Mouse (Mus musculus) liver, embryonic 13.5 days (tissue): Measurements from ENCODE around the gene Chml. TPM values are rescaled to one million over a fixed set of nuclear protein-coding genes. Genes with fewer than 3 reads are reported as not detected.

Source experiments
- ATAC-seq: fragments of 200-750 bp; cut with Nextera tagmentation; 2 replicates; pipeline ENCODE4 v1.8.0; 2017; ENCODE audit warnings: low read depth, mild to moderate bottlenecking, moderate number of reproducible peaks, moderate library complexity
- DNase-seq: peaks from one replicate; pipeline ENCODE4 v3.0.0; 2022
- H3K27ac ChIP-seq: fragments of 300-500 bp; sonication (generic); 2 replicates; pipeline ENCODE4 v1.5.1; 2015; ENCODE audit warnings: moderate library complexity, mild to moderate bottlenecking, inconsistent platforms
- H3K27me3 ChIP-seq: fragments of 300-500 bp; sonication (generic); 2 replicates; pipeline ENCODE4 v1.6.1; 2015; ENCODE audit warnings: mild to moderate bottlenecking, inconsistent platforms
- H3K36me3 ChIP-seq: fragments of 300-500 bp; sonication (generic); 2 replicates; pipeline ENCODE4 v1.6.1; 2015; ENCODE audit warnings: mild to moderate bottlenecking, inconsistent platforms
- H3K4me1 ChIP-seq: fragments of 300-500 bp; sonication (generic); replicated peaks from 2 replicates; pipeline ENCODE4 v1.6.1; 2015; ENCODE audit warnings: inconsistent platforms
- H3K4me2 ChIP-seq: fragments of 300-500 bp; sonication (generic); 2 replicates; pipeline ENCODE4 v1.6.1; 2015; ENCODE audit warnings: inconsistent platforms, mild to moderate bottlenecking, moderate library complexity
- H3K4me3 ChIP-seq: fragments of 300-500 bp; sonication (generic); replicated peaks from 2 replicates; pipeline ENCODE4 v1.5.1; 2015; ENCODE audit warnings: mild to moderate bottlenecking, inconsistent platforms
- H3K9ac ChIP-seq: fragments of 300-500 bp; sonication (generic); 2 replicates; pipeline ENCODE4 v1.6.1; 2015; ENCODE audit warnings: mild to moderate bottlenecking, inconsistent platforms
- H3K9me3 ChIP-seq: fragments of 300-500 bp; sonication (generic); replicated peaks from 2 replicates; pipeline ENCODE4 v1.6.1; 2016; ENCODE audit warnings: inconsistent platforms
- WGBS: fragments of 180-500 bp; shearing (Covaris S2); methylation state at CpG from one replicate; pipeline ENCODE4 v1.1.7; 2015; ENCODE audit not compliant: insufficient replicate concordance; 5-methylcytosine and 5-hydroxymethylcytosine counted together
- polyA plus RNA-seq: library from polyadenylated mRNA; unstranded; fragments of >200 nt; fragmentation: Nextera tagmentation; extraction: Ambion mirVana; gene quantifications from 2 replicates; pipeline ENCODE4 v1.2.1, GENCODE M21; 2015

Gene Chml
- polyA plus RNA-seq, result 0.62 and 1.1 TPM in 2 replicates

- H3K4me3 ChIP-seq, result peak within 1 kb of the TSS; percentile 80
- H3K9me3 ChIP-seq, result no peaks in the 10 kb centered on the region
- H3K4me1 ChIP-seq, result peaks cover 28% of the 10 kb centered on the region
- under 1% methylated on average over 70 of the region's 73 CpGs for WGBS
- H3K36me3 ChIP-seq, result peaks cover 7% of the 10 kb centered on the region; the same call in 1 of the 2 replicates
- peak; percentile 97 for DNase-seq
- H3K27me3 ChIP-seq, result no peaks in the 10 kb centered on the region
- H3K4me2 ChIP-seq, result peak within 1 kb of the TSS; percentile 99
- peak within 1 kb of the TSS; percentile 77 for H3K27ac ChIP-seq
- peak within 1 kb of the TSS; percentile 86 for H3K9ac ChIP-seq
- peak; percentile 95 for ATAC-seq
These were observed at the start of gene Chml, which contains the start of gene Opn3 for GRCm38 (mm10) chr1:175692246-175692996. Gene Chml (minus strand): TSS chr1:175692901. Gene Opn3 (minus strand): TSS chr1:175692776.

DNA sequence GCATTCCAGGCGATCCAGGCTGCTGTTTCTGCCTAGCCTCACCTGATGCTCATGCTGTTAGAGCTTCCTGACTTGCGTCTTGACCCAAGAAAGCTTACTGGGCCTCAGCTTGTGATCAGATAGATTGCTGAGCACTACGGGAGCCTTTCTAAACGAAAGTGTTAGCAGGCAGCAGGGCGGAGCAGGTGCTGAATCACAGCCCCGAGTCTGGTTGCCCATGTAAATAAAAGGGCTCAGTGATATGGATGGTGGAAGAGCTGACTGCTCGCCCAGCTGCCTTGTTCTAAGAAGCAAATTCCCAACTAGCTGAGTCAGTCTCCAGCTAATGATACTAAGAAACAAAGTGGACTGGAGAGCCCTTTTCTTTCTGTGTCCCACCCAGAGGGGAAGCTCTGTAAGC lies 33.1 kb upstream of the Chml start:
- H3K9ac ChIP-seq, result no peak overlapping the region
- no peaks in the 10 kb centered on the region for H3K36me3 ChIP-seq
- ATAC-seq (no peak), DNase-seq (no peak)
- H3K4me3 ChIP-seq, result no peak overlapping the region
- 30% methylated on average over 7 of the region's 7 CpGs for WGBS
- no peak overlapping the region for H3K27ac ChIP-seq
- no peaks in the 10 kb centered on the region for H3K27me3 ChIP-seq
- H3K4me2 ChIP-seq, result no peak overlapping the region
- no peaks in the 10 kb centered on the region for H3K4me1 ChIP-seq
- no peaks in the 10 kb centered on the region for H3K9me3 ChIP-seq

DNA sequence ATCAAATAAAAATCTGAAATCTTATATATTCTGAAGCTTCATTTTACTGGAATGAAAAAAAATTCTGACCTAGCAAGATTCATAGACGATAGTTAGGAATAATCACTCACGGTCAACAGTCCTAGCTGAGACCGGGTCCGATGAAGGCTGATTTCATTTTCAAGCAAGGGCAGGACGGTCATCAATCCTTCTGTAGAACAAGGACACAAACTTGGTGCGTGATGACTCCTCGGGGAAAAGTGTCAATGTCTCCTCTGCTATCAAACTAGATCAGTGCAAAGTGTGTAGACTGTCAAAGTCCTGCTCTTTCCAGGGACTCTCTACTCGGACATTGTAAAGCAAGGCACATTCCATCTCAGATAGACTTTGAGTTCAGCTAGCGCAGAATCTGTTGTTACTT lies 24.1 kb upstream of the Chml start:
- no peaks in the 10 kb centered on the region for H3K4me1 ChIP-seq
- no peaks in the 10 kb centered on the region for H3K9me3 ChIP-seq
- 75% methylated on average over 9 of the region's 9 CpGs for WGBS
- no peak overlapping the region for H3K9ac ChIP-seq
- no peaks in the 10 kb centered on the region for H3K36me3 ChIP-seq
- ATAC-seq (no peak), DNase-seq (no peak)
- H3K4me3 ChIP-seq, result no peak overlapping the region
- H3K27me3 ChIP-seq, result no peaks in the 10 kb centered on the region
- H3K4me2 ChIP-seq, result no peak overlapping the region
- no peak overlapping the region for H3K27ac ChIP-seq

DNA sequence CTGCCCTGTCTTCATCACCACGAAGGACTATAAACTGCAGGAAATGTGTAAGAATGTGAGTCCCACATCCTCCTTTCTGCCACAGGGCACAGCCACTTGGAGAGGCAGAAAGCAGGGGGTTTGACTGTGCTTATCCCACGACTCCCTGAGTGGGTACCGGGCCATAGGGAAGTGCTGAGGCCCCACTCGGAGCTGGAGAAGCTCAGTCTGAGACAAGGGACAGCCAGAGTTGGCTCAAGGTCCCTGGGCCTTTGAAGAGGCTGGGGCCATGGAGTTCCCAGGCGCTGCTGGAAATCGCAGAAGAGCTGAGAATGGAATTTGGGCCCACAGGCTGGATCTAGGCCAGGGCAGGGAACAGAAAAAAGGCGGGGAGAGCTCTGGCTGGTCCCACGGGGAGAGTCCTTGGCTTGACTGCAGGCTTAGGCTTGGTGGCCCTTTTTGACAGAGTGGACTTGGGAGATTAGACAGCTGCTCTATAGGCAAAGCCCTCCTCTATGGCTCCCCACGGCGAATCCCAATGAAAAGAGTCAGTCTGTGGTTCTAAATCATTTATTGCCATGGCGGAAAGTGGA lies 19.7 kb upstream of the Chml start:
- H3K4me1 ChIP-seq, result no peaks in the 10 kb centered on the region
- no peaks in the 10 kb centered on the region for H3K27me3 ChIP-seq
- H3K27ac ChIP-seq, result no peak overlapping the region
- H3K36me3 ChIP-seq, result no peaks in the 10 kb centered on the region
- 58% methylated on average over 11 of the region's 11 CpGs for WGBS
- DNase-seq (no peak), ATAC-seq (no peak)
- H3K4me2 ChIP-seq, result no peak overlapping the region
- no peak overlapping the region for H3K9ac ChIP-seq
- H3K9me3 ChIP-seq, result no peaks in the 10 kb centered on the region
- no peak overlapping the region for H3K4me3 ChIP-seq

GRCm38 (mm10) chr1:175708013-175708412 lies 15.3 kb upstream of the Chml start:
- Histone ChIP-seq H3K27ac (no peak overlapping the region), H3K36me3 (no peaks in the 10 kb centered on the region), H3K9me3 (no peaks in the 10 kb centered on the region), H3K4me1 (no peaks in the 10 kb centered on the region), H3K4me3 (no peak overlapping the region), H3K4me2 (no peak overlapping the region), H3K9ac (no peak overlapping the region), H3K27me3 (no peaks in the 10 kb centered on the region)
- ATAC-seq (no peak), DNase-seq (no peak)

DNA sequence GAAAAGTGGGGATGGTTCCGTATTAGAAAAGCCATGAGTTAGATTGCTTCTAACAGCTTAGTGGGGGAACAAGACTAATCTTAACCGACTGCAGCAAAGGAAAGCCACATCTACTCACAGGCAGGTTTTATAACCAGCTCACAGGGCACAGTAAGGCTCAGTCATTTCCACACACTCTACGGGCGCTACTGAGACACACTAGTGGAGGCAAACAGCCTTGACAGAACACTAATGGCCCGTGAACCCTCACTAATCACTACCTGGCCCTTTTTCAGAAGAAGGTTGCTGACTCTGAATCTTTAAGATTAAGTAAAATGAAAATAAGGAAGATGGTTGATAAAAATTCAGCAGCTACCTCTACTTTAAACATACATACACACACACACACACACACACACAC lies 14.9 kb upstream of the Chml start:
- no peak overlapping the region for H3K4me2 ChIP-seq
- H3K9ac ChIP-seq, result no peak overlapping the region
- DNase-seq (no peak), ATAC-seq (no peak)
- no peaks in the 10 kb centered on the region for H3K36me3 ChIP-seq
- no peak overlapping the region for H3K27ac ChIP-seq
- no peaks in the 10 kb centered on the region for H3K9me3 ChIP-seq
- WGBS, result 58% methylated on average over 5 of the region's 5 CpGs
- no peaks in the 10 kb centered on the region for H3K4me1 ChIP-seq
- H3K4me3 ChIP-seq, result no peak overlapping the region
- no peaks in the 10 kb centered on the region for H3K27me3 ChIP-seq

DNA sequence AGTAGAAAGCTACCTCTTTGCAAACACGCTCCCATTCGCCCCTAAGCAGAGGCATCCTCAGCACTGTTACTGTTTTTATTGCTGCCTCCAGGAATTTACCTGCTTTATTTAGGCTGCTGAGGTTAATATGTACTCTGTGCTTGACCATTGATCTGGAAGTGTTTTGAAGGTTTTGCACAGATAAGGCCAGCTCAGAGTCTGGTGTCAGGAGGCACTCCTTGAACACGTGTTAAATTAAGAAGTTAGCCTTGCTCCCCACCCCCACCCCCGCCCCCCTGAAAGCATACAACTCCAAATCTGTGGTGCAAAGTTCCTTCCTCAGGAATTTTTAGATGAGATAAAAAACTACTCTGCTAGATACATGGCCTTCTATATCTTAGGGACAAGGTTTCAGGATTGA lies 8.4 kb upstream of the Chml start:
- Histone ChIP-seq H3K9ac (no peak overlapping the region), H3K4me1 (no peaks in the 10 kb centered on the region), H3K4me3 (no peak overlapping the region), H3K4me2 (no peak overlapping the region), H3K9me3 (no peaks in the 10 kb centered on the region), H3K27me3 (no peaks in the 10 kb centered on the region), H3K27ac (no peak overlapping the region), H3K36me3 (no peaks in the 10 kb centered on the region)
- DNase-seq (no peak), ATAC-seq (no peak)
- WGBS, result 57% methylated on average over 4 of the region's 4 CpGs

DNA sequence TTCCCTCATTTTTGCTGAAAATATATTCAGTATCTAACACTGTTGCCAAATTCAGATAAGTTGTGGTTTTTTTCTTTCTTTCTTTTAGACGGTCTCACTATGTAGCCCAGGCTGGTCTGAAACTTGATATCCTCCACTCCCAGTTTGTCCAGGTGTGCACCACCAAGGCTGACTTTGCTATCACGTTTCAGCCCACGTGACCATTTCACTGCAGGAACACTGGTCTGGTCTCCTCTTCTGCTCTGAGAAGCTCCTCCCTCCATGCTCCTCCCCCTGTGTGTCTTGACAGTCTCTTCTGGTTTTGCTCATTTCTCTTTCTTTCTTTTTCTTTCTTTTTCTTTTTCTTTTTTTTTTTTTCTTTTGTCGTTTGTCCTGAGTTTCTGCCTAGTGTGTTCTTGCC lies 7.1 kb upstream of the Chml start:
- no peaks in the 10 kb centered on the region for H3K4me1 ChIP-seq
- WGBS, result 14% methylated on average over 4 of the region's 4 CpGs
- no peaks in the 10 kb centered on the region for H3K9me3 ChIP-seq
- DNase-seq (no peak), ATAC-seq (0 out of 2 replicates have a peak, but pooled peaks have one; percentile 43)
- H3K9ac ChIP-seq, result no peak overlapping the region
- H3K4me2 ChIP-seq, result no peak overlapping the region
- H3K4me3 ChIP-seq, result no peak overlapping the region
- H3K27me3 ChIP-seq, result no peaks in the 10 kb centered on the region
- no peak overlapping the region for H3K27ac ChIP-seq
- H3K36me3 ChIP-seq, result no peaks in the 10 kb centered on the region

GRCm38 (mm10) chr1:175699375-175699774 lies 6.7 kb upstream of the Chml start:
- H3K9me3 ChIP-seq, result no peaks in the 10 kb centered on the region
- no peaks in the 10 kb centered on the region for H3K27me3 ChIP-seq
- no peak for DNase-seq
- no peak overlapping the region for H3K9ac ChIP-seq
- no peak for ATAC-seq
- no peak overlapping the region for H3K4me2 ChIP-seq
- no peaks in the 10 kb centered on the region for H3K4me1 ChIP-seq
- H3K4me3 ChIP-seq, result no peak overlapping the region
- H3K36me3 ChIP-seq, result no peaks in the 10 kb centered on the region
- 41% methylated on average over 3 of the region's 3 CpGs for WGBS
- no peak overlapping the region for H3K27ac ChIP-seq

GRCm38 (mm10) chr1:175698293-175698692 lies 5.6 kb upstream of the Chml start, which contains the start of gene Wdr64:
Gene Wdr64 (plus strand): TSS chr1:175698593.
- H3K9me3 ChIP-seq, result no peaks in the 10 kb centered on the region
- peaks cover 6% of the 10 kb centered on the region for H3K4me1 ChIP-seq
- no peak within 1 kb of the TSS for H3K9ac ChIP-seq
- H3K36me3 ChIP-seq, result no peaks in the 10 kb centered on the region
- no peaks in the 10 kb centered on the region for H3K27me3 ChIP-seq
- DNase-seq (no peak), ATAC-seq (no peak)
- H3K4me2 ChIP-seq, result no peak within 1 kb of the TSS
- WGBS, result 50% methylated on average over 1 of the region's 1 CpGs
- no peak within 1 kb of the TSS for H3K4me3 ChIP-seq
- H3K27ac ChIP-seq, result no peak within 1 kb of the TSS

DNA sequence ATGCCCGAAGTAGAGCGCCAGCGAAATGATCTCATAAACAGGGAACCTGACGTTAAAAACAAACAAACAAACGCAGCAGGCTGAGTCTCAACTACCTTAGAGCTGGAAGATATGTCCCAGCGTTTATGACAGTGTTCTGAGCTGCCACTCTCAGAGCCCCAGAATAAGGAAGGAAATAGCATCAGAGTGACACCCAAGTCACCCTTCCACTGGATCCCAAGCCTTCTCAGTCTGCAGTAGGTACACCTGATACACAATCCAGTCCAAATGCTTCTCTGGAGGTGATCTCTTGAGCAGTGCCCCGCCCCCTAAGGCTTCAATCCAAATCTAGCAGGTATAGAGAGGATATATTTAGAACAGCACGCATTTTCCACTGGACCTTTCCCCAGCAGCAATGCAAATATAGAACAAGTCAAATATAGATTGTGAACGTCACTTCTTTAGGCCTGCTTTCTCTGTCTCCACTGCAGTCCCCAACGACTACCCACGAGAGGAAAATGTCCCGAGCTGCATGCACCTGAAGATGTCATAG lies 794 bp upstream of the Chml start:
- 41% methylated on average over 12 of the region's 12 CpGs for WGBS
- DNase-seq (no peak), ATAC-seq (no peak)
- peak overlapping the region; percentile 99 for H3K4me2 ChIP-seq
- peaks cover 28% of the 10 kb centered on the region for H3K4me1 ChIP-seq
- H3K9me3 ChIP-seq, result no peaks in the 10 kb centered on the region
- no peaks in the 10 kb centered on the region for H3K27me3 ChIP-seq
- H3K4me3 ChIP-seq, result peak overlapping the region; percentile 80
- H3K27ac ChIP-seq, result no peak overlapping the region
- peak overlapping the region; percentile 62 for H3K9ac ChIP-seq
- no peaks in the 10 kb centered on the region for H3K36me3 ChIP-seq
